Mouse (Mus musculus) pancreas, adult 10 weeks (tissue): ENCODE data around the gene Slc4a1ap. TPM values are rescaled to one million over a fixed set of nuclear protein-coding genes. Genes with fewer than 3 reads are reported as not detected.

ENCODE experiments used
- polyA plus RNA-seq: library from polyadenylated mRNA; stranded (reverse); fragments of 350-450 nt; fragmentation: Illumina TruSeq; extraction: RNeasy Lipid Tissue Mini Kit (QIAGEN cat#74804); gene quantifications from one replicate; pipeline ENCODE4 v1.2.3, GENCODE M21; 2015; ENCODE audit warnings: low read depth, low replicate concordance; ENCODE audit not compliant: insufficient read depth

Slc4a1ap gene
- polyA plus RNA-seq = 11.1 TPM

DNA sequence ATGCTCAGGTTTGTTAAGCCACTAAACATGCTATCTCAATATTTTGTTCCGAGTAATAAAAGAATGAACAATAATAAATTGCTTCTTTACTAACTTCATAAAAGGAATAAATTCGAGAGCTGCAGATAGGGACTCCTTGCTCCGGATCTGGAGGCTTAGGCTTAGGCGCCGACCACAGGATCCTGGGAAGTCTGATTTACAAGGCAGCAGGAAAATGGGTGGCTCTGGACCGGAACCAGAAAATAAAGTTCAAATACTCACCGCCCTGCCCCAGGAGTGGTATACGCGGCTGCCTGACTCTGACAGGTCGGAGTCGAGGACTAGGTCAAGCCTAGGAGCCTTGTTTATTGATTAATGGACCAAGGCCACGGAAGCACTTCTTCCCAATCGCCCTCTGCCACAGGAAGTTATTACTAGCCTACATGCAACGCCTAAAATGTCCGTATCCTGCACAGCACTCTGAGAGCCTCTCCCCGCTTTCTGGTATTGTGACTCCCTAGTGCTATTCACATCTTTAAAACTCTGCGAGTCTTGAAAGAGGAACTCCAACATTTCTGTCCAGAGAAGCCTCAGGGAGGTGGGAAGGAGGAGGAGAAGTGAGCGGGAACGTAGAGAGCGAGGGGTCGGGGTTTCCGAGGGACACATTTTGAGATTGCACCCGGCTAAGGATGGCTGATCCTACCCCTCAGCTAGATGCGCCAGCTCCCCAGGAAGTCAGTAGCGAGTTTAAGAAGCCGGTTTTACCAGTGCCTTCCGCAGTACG lies at the start of gene Slc4a1ap:
Gene Slc4a1ap, plus strand, starts transcription at position 642 of the 763 bp plus-strand sequence.

GRCm38 (mm10) chr5:31485440-31485839 lies 41.4 kb upstream of the Slc4a1ap start, which contains the start of gene 4930548H24Rik:
TSS of gene 4930548H24Rik (plus strand) at chr5:31485740.

DNA sequence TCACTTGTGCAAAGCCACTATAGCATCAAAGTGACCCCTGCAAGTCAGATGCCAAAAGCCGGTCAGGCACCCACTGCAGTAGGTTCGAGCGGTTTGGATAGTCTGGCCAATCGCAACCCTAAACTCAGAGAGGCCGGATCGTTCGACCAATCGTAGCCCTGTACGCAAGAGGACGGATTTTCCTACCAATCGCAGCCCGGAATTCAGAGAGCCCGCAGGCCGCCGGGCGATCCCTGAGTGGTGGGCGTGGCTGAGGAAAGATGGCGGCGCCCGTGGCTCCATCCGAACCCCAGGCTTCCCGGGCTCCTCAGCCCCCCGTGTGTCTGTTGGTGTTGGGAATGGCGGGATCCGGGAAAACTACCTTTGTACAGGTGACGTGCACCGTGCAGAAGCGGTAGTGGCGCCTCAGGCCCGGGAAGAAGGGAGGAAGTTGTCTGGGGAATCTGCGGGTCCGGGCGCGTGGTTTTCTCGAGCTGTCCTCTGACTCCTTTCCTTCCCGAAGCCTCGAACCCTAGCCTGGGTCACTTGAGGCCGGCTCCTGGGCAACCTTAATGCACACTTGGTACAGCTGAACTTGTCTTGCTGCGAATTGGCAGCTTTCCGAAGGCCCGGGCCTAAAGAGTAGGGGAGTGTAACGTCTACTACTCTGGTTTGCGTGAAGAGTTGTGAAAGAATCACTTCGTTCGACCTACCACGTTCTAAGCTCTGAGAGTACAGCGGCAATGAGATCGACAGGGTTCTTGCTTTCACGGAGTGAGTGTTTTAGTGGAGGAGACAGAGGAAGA lies 32.1 kb upstream of the Slc4a1ap start, which contains the start of gene Gpn1:
Gene Gpn1, plus strand, starts transcription at position 229 of the 785 bp plus-strand sequence.

DNA sequence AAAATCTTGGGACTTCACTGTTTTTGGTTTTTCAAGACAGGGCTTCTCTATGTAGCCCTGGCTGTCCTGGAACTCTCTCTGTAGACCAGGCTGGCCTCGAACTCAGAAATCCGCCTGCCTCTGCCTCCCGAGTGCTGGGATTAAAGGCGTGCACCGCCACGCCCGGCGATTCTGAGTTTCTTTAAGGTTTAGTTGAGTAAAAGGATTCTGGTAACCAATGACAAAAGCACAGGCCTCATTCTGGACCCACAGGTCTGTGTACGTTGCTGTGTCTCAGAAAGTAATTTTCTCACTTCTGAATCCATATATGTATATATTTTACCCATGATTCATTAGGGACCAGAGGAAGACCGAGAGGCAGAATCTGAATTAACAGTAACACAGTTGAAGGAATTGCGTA lies 912 bp downstream of the Slc4a1ap start, which contains the start of gene Supt7l:
Gene Supt7l, minus strand, starts transcription at position 101 of the 400 bp plus-strand sequence.

DNA sequence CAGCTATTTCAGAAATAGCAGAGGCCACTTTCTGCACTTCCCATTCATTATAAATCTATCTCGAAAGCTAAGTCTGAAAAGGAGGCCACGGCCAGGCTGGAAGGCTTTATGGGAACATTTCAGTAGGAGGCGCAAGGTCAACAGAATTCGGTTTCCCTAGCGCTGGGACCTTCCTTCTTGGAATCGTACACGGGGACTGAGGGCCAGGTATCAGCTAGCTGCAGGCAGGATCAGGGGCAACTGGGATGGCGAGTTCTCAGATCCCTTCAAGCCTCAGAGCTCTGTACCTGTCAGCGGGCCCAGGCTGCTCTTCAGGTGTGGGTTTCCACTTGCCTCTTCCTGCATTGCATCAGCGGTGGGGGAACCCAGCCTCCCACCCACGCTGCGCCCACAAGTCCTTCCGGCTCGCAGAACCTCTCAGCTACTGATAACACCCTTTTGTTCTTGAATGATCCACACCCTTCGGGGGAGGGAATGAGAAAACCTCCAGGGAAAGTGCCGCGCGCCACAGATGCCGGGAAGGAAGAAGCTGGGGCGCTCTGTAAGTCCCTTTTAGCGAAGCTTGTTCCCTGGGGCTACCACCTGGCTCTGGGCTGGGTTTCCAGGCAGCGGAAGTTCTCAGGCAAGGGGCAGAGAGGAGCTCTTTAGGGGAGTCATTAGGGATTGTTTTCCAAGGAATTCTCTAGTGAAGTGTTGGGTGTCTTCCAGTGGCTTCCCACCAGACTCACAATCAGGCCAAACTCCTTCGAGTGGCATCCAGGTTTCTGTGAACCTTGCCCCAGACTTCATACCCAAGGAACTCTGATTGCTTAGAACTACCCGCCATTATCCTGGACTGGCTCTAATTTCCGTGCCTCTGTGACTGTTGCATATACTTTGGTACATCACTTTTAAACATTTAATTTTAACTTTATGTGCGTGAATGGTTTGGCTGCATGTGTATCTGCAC lies 70.0 kb downstream of the Slc4a1ap start, which contains the start of gene Mrpl33:
Gene Mrpl33, plus strand, starts transcription at position 455 of the 949 bp plus-strand sequence.

Other genes starting within 250 kb of the Slc4a1ap start
- 20.7 TPM for gene Ift172, start 235.9 kb upstream of the Slc4a1ap start, polyA plus RNA-seq
- gene Fndc4, start 230.9 kb upstream of the Slc4a1ap start, polyA plus RNA-seq = 2.1 TPM
- gene Gckr, start 229.6 kb upstream of the Slc4a1ap start, polyA plus RNA-seq = 1.1 TPM
- 7.0 TPM for gene Zfp512, start 74.6 kb upstream of the Slc4a1ap start, polyA plus RNA-seq
- gene 4930548H24Rik, start 41.3 kb upstream of the Slc4a1ap start, polyA plus RNA-seq = not detected
- gene Gpn1, start 32.3 kb upstream of the Slc4a1ap start, polyA plus RNA-seq = 4.6 TPM
- gene Supt7l, start 812 bp downstream of the Slc4a1ap start, polyA plus RNA-seq = 3.5 TPM
- 35.6 TPM for gene Mrpl33, start 69.9 kb downstream of the Slc4a1ap start, polyA plus RNA-seq
- 2.3 TPM for gene Rbks, start 170.6 kb downstream of the Slc4a1ap start, polyA plus RNA-seq
- gene Babam2, start 170.7 kb downstream of the Slc4a1ap start, polyA plus RNA-seq = 11.2 TPM